ENCODE assay signal across 1 mouse cellular context in the genomic region with DNA sequence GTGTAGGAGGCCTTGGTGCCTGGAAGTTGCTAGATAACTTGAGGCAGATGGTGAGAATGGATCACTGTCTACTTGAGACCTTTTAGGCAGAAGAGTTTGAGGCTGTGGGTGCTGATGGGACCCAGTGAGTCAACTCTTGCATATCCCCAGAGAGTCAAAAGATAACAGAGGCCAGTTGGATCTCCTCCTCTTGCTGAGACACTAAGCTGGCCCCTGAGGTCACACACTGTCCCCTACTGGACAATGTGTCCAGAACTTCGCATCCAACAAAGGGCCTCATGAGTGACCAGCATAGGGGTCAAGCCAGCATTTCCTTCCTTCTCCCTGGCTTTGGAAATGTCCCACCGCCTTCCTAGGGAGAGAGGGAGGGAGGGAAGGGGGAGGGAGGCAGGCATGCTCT.
TF ChIP-seq lines count a peak whose summit lies in the region.

No protein-coding gene starts in this region.

TF ChIP-seq in CH12.LX, 34 proteins besides CTCF, POLR2A, EP300 and RAD21:
- TF ChIP-seq RCOR1 (conservative IDR thresholded peaks at IDR 0.05; ENCODE audit: low read depth, low read length) (0 out of 2 replicates have a peak, but pooled peaks have one; percentile 19), SMC3 (IDR thresholded peaks at IDR 0.05; ENCODE audit: low read depth, low read length) (peak; percentile 37; the same call in 1 of the 2 replicates), JUND (conservative IDR thresholded peaks at IDR 0.05; ENCODE audit: low read depth, low read length) (0 out of 2 replicates have a peak, but pooled peaks have one; percentile 15), SIN3A (IDR thresholded peaks at IDR 0.05; ENCODE audit: low read length) (no peak), MXI1 (IDR thresholded peaks at IDR 0.05; ENCODE audit: low read depth, low read length) (no peak), IRF4 (IDR thresholded peaks at IDR 0.05; ENCODE audit: low read depth, low read length) (peak; percentile 55), MYC (IDR thresholded peaks at IDR 0.05; ENCODE audit: low read depth, low read length) (no peak), ZNF384 (IDR thresholded peaks at IDR 0.05; ENCODE audit: low read depth, low read length) (no peak), TCF12 (IDR thresholded peaks at IDR 0.05; ENCODE audit: low read depth, low read length) (0 out of 2 replicates have a peak, but pooled peaks have one; percentile 41), ZMIZ1 (IDR thresholded peaks at IDR 0.05; ENCODE audit: low read depth, low read length) (peak; percentile 8; the same call in 1 of the 2 replicates), TBP (conservative IDR thresholded peaks at IDR 0.05; ENCODE audit: low read depth, low read length) (0 out of 2 replicates have a peak, but pooled peaks have one; percentile 23), USF1 (IDR thresholded peaks at IDR 0.05; ENCODE audit: low read depth, low read length) (no peak)
TF ChIP-seq in CH12.LX: peak in this region for 7.
